Mouse (Mus musculus) CD8-positive naive resting alpha-beta T cell, adult 2 months (primary cell): ENCODE results near the gene Atf1.

Experiments used
- DNase-seq, 2 experiments: peaks; one replicate each; pipeline ENCODE4 v3.0.0; 2022; ENCODE audit warnings: low read depth in 2 of 2, low spot score in 2 of 2

The Atf1 gene

DNA sequence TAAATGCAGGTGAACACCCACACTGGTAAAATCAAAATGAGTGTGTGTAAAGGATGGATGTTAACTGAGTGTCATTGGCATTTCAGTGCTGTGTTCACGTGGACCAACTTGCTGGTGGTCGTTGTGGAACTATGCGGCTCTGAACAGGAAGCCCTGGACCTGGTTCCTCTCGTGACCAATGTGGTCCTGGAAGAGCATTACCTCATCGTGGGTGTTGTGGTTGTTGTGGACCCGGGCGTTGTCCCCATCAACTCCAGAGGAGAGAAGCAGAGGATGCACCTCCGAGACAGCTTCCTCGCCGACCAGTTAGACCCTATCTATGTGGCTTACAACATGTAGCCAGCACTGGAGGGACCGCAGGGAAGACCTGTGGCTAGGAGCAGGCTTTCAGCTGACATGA is 12.5 kb upstream of the Atf1 start:
- no peak for DNase-seq

DNA sequence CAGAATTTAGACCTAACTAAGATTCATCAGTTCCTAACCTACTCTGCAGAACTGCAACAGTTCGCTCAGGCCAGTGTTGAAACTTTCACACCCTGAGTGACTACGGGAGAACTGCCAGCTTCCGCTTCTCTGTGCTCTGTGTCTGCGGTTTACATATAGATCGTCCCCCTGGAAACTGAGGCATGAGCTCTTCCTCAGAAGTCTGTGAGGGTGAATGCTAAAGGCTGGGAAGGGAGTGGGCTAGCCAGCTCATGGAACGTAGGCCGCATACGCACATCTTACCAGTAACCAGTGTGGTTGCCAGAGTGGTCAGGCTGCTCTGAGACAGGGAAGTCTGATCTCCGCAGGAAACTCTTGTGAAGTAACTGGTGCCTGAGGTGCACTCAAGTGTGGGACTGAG is 11.4 kb upstream of the Atf1 start:
- DNase-seq, result no peak

DNA sequence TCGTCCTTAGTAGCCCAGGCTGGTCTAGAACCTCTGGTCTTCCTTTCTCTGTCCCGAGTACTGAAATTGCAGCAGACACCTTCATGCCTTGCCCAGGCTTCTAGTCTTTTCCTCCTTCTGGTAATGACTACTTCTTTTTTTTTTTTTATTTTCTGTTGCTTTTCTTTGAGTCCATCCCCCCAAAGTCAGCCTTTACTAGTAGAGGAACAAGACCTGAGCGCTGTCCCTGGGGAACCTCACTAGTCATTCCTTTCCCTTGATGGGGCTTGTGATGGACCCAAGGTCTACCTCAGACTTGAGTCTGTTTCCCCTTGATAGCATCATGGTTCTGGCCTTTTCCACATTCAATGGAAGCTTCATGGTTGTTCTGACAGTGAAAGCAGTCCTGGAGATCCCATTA is 9.6 kb upstream of the Atf1 start:
- DNase-seq, result no peak

DNA sequence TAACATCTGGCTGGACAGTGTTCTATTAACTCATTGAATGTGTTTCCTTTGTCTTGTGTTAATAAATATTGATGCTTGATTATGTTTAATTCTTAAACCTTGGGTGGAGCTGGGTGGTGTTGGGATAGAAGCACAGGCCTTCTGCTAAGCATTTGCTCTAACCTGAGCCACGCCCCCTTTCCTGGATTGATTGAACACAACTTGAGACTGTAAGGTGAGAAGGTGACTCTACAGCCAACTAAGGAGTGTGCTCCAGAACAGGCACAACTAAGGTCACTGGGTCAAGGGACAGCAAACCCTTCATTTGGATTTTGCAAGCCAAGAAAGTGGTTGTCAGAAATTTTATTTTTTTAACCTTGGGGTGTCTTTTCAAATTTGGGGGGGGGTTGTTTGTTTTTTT is 8.2 kb upstream of the Atf1 start:
- no peak for DNase-seq

DNA sequence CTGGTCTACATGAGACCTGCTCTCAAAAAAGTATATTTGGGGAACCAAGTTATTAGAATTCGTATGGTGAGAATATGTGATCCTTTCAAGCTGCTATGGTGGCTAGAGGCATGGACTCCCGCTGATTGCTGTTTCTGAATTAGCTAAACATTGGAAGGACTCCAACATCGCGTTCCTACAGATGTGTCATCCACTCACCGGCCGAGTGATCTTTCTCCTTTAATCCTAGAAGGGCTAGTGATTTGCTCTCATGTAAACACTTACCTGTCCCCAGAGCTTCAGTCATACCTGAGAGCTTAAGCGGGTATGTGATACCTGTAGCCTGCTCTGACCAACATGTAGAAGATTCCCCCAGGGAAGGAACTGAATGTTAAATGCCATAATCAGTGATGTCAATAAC is 6.7 kb upstream of the Atf1 start:
- DNase-seq, result no peak

DNA sequence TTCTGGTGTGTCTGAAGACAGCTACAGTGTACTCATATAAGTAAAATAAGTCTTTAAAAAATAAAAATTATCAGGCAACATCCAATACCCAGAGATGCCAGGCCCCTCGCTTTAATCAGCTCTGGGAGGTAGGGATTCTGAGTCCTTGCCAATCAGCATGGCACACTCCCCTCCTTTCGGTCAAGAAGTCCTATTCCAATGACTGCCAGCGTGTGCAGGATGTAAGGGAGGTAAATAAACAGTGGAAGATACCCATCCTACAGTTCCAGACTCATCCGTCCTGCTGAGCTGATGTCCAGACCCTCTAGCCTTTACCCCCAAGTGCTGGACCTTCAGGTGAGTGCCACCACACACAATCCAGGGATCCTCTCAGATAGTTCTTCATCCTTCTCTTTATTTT is 2.2 kb upstream of the Atf1 start:
- DNase-seq, result no peak

DNA sequence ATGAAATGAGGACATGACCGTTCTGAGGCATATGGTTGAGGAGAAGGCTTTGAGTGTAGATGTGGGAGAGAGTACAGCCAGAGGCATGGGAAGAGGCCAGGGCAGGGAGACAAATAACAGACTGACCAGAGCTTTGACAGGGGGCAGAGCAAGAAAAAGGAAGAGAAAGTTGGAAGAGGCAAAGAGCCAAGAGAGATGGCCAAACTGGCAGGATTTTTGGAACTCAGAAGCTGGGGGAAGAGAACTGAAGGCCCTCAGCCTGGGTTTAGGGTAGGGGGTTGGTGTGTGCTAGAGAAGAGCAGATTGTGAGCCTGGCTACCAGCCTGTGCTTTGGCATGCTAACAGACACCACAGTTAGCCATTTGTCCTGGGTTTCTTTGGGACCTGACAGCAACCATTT is 1.7 kb upstream of the Atf1 start:
- no peak for DNase-seq

DNA sequence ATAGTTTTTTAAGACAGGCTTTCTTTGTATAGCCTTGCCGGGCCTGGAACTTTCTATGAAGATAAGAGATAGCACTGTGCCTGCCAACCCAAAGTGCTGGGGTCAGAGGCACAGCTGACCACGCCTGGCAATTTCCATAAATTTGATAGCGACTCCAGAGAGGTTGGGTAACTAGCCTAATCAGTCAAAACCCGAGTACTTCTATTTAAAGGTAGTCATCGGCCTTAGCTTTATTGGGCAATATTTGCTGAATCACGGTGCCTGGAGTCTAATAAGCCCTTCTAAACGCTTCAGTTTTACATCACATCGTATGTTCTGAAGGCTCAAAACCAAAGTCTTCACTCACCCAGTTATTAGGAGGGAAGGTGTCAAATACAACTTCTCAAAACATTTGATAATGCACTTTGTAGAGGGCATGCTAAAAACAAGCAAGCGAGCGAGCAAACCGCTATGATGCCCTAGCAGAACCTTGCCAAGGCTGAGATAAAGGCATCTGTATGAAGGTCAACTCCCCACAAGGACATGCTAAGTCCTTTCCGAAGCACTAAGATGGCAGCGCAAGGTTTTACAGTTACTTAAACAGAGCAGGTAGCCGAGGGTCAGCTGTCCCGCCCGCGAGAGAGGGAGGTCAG is 472 bp upstream of the Atf1 start:
- no peak for DNase-seq

DNA sequence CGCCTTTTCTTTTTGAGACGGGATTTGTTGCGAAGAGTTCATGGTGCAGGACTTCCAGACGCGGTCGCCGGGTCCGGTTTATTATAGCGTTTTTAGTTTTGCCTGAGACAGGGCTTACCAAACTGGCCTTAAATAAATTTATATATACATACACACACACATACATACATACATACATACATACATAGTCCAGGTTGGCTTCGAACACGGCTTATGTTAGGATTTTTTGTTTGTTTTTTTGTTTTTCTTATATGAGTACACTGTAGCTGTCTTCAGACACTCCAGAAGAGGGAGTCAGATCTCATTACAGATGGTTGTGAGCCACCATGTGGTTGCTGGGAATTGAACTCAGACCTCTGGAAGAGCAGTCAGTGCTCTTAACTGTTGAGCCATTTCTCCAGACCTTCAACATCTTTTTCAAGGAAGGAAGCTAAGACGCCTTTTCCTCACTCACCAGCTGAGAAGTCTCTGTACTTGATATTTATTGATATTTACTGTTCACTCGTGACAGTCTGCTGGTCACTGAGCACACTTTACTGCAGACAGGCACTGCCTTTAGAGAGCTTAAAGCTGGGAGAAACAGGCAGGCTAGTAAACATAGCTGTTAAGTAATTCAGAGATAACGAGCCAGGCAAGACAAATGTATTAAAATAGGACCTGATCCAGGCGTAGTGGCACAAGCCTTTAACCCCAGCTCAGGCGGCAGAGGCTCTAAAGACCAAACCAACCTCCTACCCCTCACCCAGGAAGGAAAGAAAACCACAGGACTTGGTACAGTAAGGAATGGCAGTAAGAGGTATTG is 1.1 kb downstream of the Atf1 start:
- no peak for DNase-seq

DNA sequence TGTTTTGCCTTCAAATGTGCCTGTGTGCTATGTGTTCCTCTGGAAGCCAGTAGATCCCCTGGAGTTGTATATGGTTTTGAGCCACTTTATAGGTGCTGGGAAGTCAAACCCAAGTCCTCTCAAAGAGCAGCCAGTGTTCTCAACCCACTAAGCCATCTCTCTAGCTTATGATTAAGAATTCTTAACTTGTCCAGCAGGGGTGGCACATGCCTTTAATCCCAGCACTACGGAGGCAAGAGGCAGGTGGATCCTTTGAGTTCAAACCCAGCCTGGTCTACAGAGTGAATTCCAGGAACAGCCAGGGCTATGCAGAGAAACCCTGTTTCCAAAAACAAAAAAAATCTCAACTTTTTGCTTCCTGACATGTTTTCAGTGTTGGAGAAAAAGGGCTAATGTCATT is 3.0 kb downstream of the Atf1 start:
- DNase-seq, result peak in 1 of 2 experiments; percentile 4

DNA sequence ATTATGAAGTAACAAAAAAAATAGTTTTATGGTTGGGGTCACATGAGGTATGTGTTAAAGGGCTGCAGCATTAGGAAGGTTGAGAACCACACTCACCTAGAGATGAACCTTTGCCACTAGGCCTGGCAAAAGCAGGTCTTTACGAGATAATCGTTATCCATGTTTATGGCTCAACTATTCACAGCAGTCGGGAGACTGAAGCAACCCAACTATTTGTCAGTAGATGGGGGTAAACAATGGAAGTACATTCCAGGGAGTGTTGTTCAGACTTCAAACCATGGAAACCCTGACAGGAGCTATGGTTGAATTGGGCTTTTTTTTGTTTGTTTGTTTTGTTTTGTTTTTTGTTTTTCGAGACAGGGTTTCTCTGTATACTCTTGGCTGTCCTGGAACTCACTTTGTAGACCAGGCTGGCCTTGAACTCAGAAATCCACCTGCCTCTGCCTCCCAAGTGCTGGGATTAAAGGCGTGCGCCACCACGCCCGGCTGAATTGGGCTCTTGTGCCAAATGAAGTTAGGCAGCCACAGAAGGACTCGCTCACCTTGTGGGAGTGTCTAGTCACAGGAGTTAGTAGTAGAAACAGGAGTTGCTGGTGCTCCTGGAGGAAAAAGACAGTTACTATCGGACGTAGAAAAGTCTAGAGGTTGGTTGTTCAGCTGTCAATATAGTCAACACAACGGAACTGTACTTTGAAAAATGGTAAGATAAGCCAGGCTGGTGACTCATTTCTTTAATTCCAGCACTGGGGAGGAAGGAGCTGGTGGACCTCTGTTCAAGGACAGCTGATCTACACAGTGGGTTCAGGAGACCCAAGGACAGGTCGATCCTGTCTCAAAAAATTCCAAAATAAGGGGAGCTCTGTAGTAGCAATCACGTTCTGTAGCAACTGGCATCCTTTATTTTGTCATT is 4.3 kb downstream of the Atf1 start:
- DNase-seq, result no peak

DNA sequence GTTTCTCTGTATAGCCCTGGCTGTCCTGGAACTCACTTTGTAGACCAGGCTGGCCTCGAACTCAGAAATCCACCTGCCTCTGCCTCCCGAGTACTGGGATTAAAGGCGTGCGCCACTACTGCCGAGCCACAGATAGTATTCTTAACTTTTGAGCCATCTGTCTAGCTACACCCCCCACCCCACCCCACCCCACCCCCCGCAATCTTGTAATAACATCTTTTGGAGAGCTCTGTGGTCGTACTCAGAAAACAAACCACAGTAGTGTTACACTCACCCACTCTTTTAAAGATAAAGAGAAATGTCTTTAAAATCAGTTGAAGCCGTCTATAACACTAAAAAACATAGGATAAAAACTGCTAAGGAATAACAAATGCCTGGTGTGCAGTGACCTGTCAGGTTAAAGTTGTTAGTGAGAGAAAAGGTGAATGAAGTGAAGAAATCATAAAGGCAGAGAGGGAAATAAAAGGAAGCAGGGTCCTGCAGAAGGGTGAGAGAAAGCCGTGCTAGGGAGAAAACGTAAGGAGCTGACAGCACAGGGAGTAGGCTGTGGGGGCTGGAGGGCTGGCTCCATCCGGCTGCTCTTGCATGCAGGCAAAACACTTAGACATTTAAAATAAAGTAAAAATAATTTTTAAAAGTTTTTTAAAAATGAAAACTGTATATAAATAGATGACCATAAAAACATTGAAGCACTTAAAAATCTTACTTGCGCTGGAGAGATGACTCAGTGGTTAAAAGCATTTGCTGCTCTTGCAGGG is 7.8 kb downstream of the Atf1 start:
- no peak for DNase-seq

DNA sequence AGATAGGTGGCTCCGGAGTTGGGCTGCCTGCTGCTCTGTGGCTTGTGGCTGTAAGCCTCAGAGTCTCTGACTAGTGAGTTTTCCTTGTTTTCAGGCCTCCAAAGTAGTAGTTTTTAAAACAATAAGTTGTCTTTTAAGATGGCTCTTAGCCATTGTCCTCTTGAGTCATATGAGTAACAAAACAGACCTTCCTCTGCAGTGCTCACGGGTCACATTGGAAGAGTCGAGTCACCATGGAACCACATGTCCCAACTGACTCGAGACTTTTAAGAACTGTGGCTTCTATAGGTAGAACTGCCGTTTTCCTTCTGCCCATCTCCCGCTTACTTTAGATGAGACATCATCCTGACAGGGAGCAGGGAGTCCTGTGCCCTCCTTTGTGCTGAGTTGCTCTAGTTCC is 9.3 kb downstream of the Atf1 start:
- no peak for DNase-seq

DNA sequence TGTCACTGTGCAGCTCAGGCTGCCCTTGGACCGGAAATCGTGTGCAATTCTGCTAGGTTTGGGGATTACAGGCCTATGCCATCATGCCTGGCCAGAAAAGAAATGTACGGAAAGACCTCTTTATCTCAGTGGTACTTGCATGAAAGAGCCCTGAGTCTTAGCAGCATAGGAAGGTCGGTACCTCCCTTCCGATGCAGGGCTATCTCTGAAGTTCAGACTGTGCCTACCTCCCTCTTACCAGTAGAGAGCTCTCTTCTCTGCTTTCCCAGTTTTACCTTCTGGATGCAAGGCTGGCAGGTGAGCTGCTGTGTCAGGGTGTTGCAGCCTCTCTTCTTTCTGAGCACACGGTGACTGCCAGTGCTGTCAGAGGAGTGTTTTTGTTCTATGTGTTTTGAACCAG is 14.2 kb downstream of the Atf1 start:
- no peak for DNase-seq

DNA sequence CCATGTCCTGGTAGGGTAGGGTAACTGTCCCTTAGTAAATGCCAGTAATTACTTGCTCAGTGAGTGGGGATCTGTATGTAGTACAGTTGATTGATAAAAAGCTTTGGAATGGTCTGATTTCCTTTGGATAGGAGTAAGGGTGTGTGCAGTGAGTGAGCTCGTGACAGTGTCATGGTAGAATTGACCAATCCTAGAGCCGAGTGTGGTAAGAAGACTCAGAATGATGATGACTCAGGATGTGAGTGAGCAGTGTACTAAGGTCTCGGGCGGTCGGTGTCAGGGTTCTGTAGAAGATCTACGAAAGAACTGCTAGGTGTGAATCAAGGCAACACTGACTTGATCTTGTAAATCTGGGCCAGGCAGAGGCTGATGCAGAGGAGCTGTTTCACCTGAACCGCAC is 18.3 kb downstream of the Atf1 start:
- no peak for DNase-seq

DNA sequence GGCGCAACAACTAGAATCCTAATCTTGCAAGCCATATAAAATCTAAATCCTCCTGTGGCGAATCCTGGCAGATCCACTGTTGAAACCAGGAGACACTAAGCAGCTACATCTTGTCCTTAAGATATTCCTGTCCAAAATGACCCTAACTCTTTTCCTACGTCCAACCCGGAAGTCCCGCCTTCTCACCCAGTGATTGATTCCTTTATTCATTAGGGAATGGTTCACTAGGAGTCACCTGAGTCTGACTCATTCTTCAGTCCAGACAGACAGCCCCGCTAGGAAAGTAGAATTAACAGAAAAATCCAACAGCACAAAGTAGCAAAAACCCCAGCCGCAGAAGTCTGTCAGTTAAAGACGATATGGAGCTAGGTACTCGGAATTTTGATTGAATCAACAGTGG is 19.7 kb downstream of the Atf1 start:
- DNase-seq, result no peak

DNA sequence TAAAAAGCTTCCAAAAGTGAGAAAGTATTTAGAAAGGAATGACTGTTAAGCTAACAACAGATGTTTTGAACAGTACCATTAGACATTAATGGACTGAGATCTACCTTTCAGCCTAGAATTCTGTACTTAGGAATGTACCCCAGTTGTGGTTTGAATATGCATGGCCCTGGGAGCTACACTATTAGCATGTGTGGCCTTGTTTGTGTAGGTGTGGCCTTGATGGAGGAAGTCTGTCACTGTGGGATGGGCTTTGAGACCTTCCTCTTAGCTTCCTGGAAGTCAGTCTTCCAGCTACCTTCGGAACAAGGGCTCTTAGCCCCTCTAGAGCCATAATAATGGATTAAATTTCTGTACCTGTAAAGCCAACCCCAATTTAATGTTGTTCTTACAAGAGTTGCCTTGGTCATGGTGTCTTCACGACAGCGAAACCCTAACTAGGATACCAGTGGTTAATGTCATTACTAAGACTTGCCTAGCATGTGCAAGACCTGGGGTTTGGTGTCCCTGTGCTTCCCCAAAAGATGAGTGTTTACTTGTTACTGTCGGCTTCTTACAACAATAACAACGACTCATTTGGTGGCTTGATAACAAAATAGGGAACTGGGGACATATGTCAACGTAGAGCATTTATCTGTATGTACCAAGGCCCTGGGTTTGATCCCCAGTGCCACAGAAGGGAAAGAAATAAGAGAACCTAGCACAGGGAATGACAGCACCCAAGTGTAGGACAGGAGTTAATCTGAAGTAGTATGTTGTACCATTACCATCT is 21.2 kb downstream of the Atf1 start:
- no peak for DNase-seq

DNA sequence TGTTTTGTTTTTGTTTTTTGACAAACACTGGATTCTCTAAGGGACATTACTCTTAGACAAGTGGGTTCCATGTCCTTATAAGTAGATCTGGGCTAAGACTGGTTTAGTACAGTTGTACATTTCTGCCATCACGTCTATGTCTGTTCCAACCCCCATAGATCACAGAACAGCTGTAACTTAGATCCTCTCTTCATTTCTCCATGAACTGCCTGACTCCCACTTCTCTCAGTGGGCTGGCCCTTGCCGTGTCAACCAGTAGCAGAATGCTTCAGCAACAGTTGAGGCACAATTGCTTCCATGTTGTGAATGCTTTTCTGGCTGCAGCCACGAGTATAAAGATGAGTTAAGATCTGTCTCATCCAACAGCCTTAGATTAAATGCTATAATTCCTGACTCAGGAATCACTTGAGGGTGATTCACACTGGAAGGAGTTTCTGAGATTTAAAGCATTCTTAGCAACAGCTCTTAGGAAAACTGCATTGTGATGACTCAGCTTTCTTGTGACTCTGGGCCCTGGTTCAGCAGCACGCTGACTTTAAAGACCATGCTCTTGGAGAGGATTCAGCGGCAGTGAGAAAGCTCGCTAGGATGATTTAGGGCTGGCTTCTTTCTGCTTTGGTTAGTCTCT is 23.6 kb downstream of the Atf1 start:
- DNase-seq, result no peak

DNA sequence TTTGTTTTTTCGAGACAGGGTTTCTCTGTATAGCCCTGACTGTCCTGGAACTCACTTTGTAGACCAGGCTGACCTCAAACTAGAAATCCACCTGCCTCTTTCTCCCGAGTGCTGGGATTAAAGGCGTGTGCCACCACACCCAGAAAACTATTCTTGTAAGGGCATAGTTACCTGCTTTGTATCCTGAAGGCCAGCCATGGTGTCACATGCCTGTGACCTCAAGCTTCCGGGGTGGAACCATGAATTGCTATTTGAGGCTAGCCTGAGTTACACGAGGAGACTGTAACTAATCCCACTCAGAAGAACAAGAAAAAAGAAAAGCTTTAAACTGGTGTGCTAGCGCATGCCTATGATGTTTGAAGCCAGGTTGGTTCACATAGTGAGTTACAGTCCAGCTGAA is 28.8 kb downstream of the Atf1 start:
- no peak for DNase-seq

DNA sequence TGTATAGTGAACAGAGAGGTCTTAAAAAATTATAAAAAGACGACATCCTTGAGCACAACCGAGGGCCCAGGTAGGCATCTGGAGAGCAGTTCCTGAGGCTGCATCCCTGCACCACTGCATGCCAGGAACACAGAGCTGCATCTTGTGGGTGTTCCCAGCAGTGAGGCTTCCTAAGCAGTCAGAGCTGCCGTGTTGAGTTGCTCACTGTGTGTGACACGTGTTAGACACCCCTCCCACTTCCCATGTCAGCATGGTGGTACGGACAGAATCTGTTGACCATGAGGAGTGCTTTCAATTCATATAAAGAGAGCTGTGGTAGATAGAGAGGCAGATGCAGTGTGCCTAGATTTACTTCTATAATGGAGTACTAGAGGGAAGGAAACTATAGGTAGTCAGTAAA is 29.7 kb downstream of the Atf1 start:
- DNase-seq, result no peak
